Mouse (Mus musculus) forebrain, embryonic 16.5 days (tissue): Measurements from ENCODE around the gene Gm49661. TPM values are rescaled to one million over a fixed set of nuclear protein-coding genes. Genes with fewer than 3 reads are reported as not detected.
A peak's percentile ranks its signal among the peaks of the same experiment; 100 is the strongest.

ENCODE experiments used
- ATAC-seq: fragments of 200-750 bp; cut with Nextera tagmentation; 2 replicates; pipeline ENCODE4 v1.8.0; 2017; ENCODE audit warnings: mild to moderate bottlenecking, moderate library complexity
- H3K27ac ChIP-seq: fragments of 300-500 bp; sonication (generic); 2 replicates; pipeline ENCODE4 v1.5.1; 2014; ENCODE audit warnings: low read length, control low read depth
- H3K27me3 ChIP-seq: fragments of 300-500 bp; sonication (generic); replicated peaks from 2 replicates; pipeline ENCODE4 v1.6.1; 2014; ENCODE audit warnings: low read length; ENCODE audit not compliant: control insufficient read depth, insufficient read depth
- H3K36me3 ChIP-seq: fragments of 300-500 bp; sonication (generic); 2 replicates; pipeline ENCODE4 v1.6.1; 2014; ENCODE audit not compliant: control insufficient read depth, insufficient read depth
- H3K4me1 ChIP-seq: fragments of 300-500 bp; sonication (generic); replicated peaks from 2 replicates; pipeline ENCODE4 v1.6.1; 2014; ENCODE audit warnings: low read length; ENCODE audit not compliant: control insufficient read depth, insufficient read depth
- H3K4me2 ChIP-seq: fragments of 300-500 bp; sonication (generic); 2 replicates; pipeline ENCODE4 v1.6.1; 2014; ENCODE audit warnings: mild to moderate bottlenecking, low read length, control low read depth
- H3K4me3 ChIP-seq: fragments of 300-500 bp; sonication (generic); replicated peaks from 2 replicates; pipeline ENCODE4 v1.5.1; 2014; ENCODE audit warnings: mild to moderate bottlenecking, low read length, control low read depth
- H3K9ac ChIP-seq: fragments of 300-500 bp; sonication (generic); replicated peaks from 2 replicates; pipeline ENCODE4 v1.6.1; 2014; ENCODE audit warnings: low read depth, low read length, control low read depth
- H3K9me3 ChIP-seq: fragments of 300-500 bp; sonication (generic); 2 replicates; pipeline ENCODE4 v1.6.1; 2016; ENCODE audit warnings: low read length; ENCODE audit not compliant: control insufficient read depth
- WGBS: fragments of 180-500 bp; shearing (Covaris S2); extraction: QIAGEN DNeasy Blood & Tissue Kit; methylation state at CpG from one replicate; pipeline ENCODE4 v1.1.7; 2014; 5-methylcytosine and 5-hydroxymethylcytosine counted together
- polyA plus RNA-seq: library from polyadenylated mRNA; unstranded; fragments of >200 nt; fragmentation: Nextera tagmentation; extraction: Ambion mirVana; gene quantifications from 2 replicates; pipeline ENCODE4 v1.2.1, GENCODE M21; 2015

Gene Gm49661
- polyA plus RNA-seq, 1 experiment from 2014 or later = not detected

- Histone ChIP-seq H3K4me3 (peak overlapping the region; percentile 51), H3K4me1 (peaks cover 33% of the 10 kb centered on the region), H3K9me3 (no peaks in the 10 kb centered on the region), H3K36me3 (no peaks in the 10 kb centered on the region), H3K9ac (peak overlapping the region; percentile 62; the same call in 1 of the 2 replicates), H3K4me2 (peak overlapping the region; percentile 95), H3K27ac (peak overlapping the region; percentile 75), H3K27me3 (peaks cover 10% of the 10 kb centered on the region; the same call in 1 of the 2 replicates)
- 31% methylated on average over 8 of the region's 8 CpGs for WGBS
- ATAC-seq = no peak; the same call in 1 of the 2 replicates
Observed at GRCm38 (mm10) chr8:84986379-84986945, 17.2 kb upstream of the Gm49661 start.

GRCm38 (mm10) chr8:84985684-84986378, 16.6 kb upstream of the Gm49661 start:
- H3K9me3 ChIP-seq = no peaks in the 10 kb centered on the region
- peak overlapping the region; percentile 62 for H3K9ac ChIP-seq
- peak overlapping the region; percentile 51 for H3K4me3 ChIP-seq
- WGBS = under 1% methylated on average over 53 of the region's 53 CpGs
- H3K27ac ChIP-seq = peak overlapping the region; percentile 75
- H3K36me3 ChIP-seq = no peaks in the 10 kb centered on the region
- peak overlapping the region; percentile 95 for H3K4me2 ChIP-seq
- peak; percentile 70 for ATAC-seq
- peaks cover 36% of the 10 kb centered on the region for H3K4me1 ChIP-seq
- H3K27me3 ChIP-seq = peaks cover 10% of the 10 kb centered on the region; the same call in 1 of the 2 replicates

- Histone ChIP-seq H3K27me3 (peaks cover 12% of the 10 kb centered on the region; the same call in 1 of the 2 replicates), H3K27ac (peak overlapping the region; percentile 75)
- whole genome bisulfite sequencing = 2% methylated on average over 23 of the region's 23 CpGs
Observed at GRCm38 (mm10) chr8:84985049-84985683, 15.9 kb upstream of the Gm49661 start.

GRCm38 (mm10) chr8:84984294-84985048, 15.2 kb upstream of the Gm49661 start:
- H3K4me1 ChIP-seq = peaks cover 41% of the 10 kb centered on the region
- no peaks in the 10 kb centered on the region for H3K9me3 ChIP-seq
- no peaks in the 10 kb centered on the region for H3K36me3 ChIP-seq
- no peak for ATAC-seq
- 0 out of 2 replicates have a peak overlapping the region, but pooled peaks have one; percentile 12 for H3K27ac ChIP-seq
- H3K27me3 ChIP-seq = peaks cover 12% of the 10 kb centered on the region; the same call in 1 of the 2 replicates
- peak overlapping the region; percentile 62; the same call in 1 of the 2 replicates for H3K9ac ChIP-seq
- 18% methylated on average over 16 of the region's 16 CpGs for WGBS
- no peak overlapping the region; the same call in 1 of the 2 replicates for H3K4me3 ChIP-seq
- peak overlapping the region; percentile 95 for H3K4me2 ChIP-seq

More at GRCm38 (mm10) chr8:84985049-84985683, 15.9 kb upstream of the Gm49661 start:
- Histone ChIP-seq H3K4me2 (peak overlapping the region; percentile 95), H3K36me3 (no peaks in the 10 kb centered on the region), H3K4me3 (peak overlapping the region; percentile 51), H3K9ac (peak overlapping the region; percentile 62), H3K9me3 (no peaks in the 10 kb centered on the region), H3K4me1 (peaks cover 37% of the 10 kb centered on the region)
- ATAC-seq = no peak

GRCm38 (mm10) chr8:84982499-84983011, 13.3 kb upstream of the Gm49661 start:
- Histone ChIP-seq H3K9ac (no peak overlapping the region), H3K27me3 (peaks cover 18% of the 10 kb centered on the region; the same call in 1 of the 2 replicates), H3K9me3 (no peaks in the 10 kb centered on the region), H3K4me1 (peaks cover 56% of the 10 kb centered on the region), H3K4me3 (no peak overlapping the region), H3K27ac (no peak overlapping the region), H3K4me2 (no peak overlapping the region), H3K36me3 (no peaks in the 10 kb centered on the region)
- WGBS = 73% methylated on average over 3 of the region's 3 CpGs
- no peak for ATAC-seq

- Histone ChIP-seq H3K36me3 (no peaks in the 10 kb centered on the region), H3K27me3 (peaks cover 23% of the 10 kb centered on the region), H3K9me3 (no peaks in the 10 kb centered on the region), H3K4me1 (peaks cover 63% of the 10 kb centered on the region), H3K27ac (no peak overlapping the region), H3K4me2 (no peak overlapping the region), H3K4me3 (no peak overlapping the region), H3K9ac (no peak overlapping the region)
- ATAC-seq = no peak
- 78% methylated on average over 15 of the region's 15 CpGs for WGBS
Observed at GRCm38 (mm10) chr8:84981644-84982498, 12.6 kb upstream of the Gm49661 start.

GRCm38 (mm10) chr8:84980622-84981358, 11.6 kb upstream of the Gm49661 start:
- 34% methylated on average over 11 of the region's 11 CpGs for WGBS
- Histone ChIP-seq H3K36me3 (no peaks in the 10 kb centered on the region), H3K9ac (no peak overlapping the region; the same call in 1 of the 2 replicates), H3K9me3 (no peaks in the 10 kb centered on the region), H3K27me3 (peaks cover 20% of the 10 kb centered on the region), H3K4me1 (peaks cover 65% of the 10 kb centered on the region), H3K4me2 (no peak overlapping the region; the same call in 1 of the 2 replicates), H3K27ac (no peak overlapping the region), H3K4me3 (no peak overlapping the region; the same call in 1 of the 2 replicates)
- ATAC-seq = no peak
